Mouse (Mus musculus): ENCODE results near the gene Col17a1. TPM values are rescaled to one million over a fixed set of nuclear protein-coding genes. Genes with fewer than 3 reads are reported as not detected.

Gene Col17a1
- total RNA-seq, 2 experiments from 2014 or later = 0.20 to 0.35 TPM

DNA sequence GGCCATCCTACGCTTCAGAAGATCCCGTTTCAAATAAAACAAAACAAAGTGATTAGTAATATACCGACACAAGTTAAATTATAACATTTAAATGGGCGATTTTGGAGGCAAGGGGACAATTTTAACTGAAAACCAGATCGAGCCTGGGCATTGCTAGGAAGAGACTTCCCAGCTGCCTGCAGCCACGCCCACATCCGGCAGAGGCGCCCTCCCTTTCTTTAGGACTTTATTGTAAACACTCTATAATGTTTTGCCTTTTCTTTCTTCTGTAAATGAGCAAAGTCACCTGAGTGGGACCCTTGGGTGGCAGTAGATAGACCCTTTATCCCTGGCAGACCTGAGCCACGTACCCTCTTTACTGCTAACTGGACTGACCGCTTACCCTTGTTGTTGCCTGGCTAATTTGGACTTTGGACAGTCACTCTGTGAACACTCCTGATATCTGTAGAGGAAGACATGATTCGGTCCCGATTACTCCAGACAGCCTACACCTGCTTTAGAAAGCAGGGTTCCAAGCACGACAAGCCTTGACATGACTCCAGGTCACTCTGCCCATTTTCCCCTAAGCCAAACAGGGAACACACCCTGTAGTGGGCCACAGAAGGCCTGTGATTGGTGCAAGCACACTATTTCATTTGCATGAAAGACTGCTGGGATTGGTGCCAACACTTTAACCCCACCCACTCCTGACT, 13.3 kb upstream of the Col17a1 start:
- TF ChIP-seq CTCF (IDR thresholded peaks at IDR 0.05) = no peak
- no peak overlapping the region for H3K4me3 ChIP-seq
- intact Hi-C loops (cut with DNase I) = no loop called here
- no peak for DNase-seq (ENCODE audit: extremely low spot score in 1 of 2, low spot score in 2 of 2)
- H3K27ac ChIP-seq = no peak overlapping the region

DNA sequence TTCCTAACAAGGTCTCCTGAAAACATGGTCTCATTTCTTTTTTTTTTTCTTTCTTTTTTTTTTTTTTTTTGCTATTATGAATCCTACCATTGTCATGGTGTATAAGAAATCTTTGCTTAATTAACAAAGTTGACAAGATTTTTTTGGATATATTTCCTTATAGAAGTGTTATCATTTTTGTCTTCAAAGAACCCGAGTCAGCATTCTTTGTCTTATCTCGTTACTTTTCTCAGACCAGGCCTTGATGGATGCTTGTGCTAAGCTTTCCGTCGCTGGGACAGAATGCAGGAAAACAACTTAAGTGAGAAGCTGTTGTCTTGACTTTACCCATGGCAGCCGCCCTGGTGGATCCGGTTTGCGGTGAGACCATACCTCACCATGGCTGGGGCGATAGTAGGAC, 8.6 kb upstream of the Col17a1 start:
- DNase-seq (ENCODE audit: extremely low spot score in 1 of 2, low spot score in 2 of 2) = no peak
- TF ChIP-seq CTCF (IDR thresholded peaks at IDR 0.05) = no peak
- H3K27ac ChIP-seq = no peak overlapping the region
- intact Hi-C loops (cut with DNase I) = no loop called here
- no peak overlapping the region for H3K4me3 ChIP-seq

DNA sequence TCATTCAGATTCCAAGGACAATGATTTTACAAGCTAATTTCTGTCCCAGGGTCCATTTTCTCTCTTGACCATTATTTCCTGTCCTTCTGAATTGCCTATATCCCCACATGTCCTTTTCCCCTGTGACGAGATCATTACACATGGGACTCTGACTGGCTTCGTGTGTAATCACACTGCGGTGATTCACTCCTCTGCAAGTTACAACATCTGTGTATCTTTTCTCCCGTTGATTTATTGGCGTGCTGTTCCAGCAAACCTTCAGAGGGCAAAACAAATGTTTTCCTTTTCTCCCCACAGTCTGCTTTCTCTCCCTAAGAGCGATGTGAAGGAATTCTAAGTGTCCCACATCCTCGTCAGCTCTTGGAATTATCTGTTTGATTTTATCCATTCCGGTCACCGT, 7.8 kb upstream of the Col17a1 start:
- intact Hi-C loops (cut with DNase I) = no loop called here
- H3K27ac ChIP-seq = no peak overlapping the region
- DNase-seq (ENCODE audit: extremely low spot score in 1 of 2, low spot score in 2 of 2) = no peak
- no peak overlapping the region for H3K4me3 ChIP-seq
- TF ChIP-seq CTCF (IDR thresholded peaks at IDR 0.05) = no peak

DNA sequence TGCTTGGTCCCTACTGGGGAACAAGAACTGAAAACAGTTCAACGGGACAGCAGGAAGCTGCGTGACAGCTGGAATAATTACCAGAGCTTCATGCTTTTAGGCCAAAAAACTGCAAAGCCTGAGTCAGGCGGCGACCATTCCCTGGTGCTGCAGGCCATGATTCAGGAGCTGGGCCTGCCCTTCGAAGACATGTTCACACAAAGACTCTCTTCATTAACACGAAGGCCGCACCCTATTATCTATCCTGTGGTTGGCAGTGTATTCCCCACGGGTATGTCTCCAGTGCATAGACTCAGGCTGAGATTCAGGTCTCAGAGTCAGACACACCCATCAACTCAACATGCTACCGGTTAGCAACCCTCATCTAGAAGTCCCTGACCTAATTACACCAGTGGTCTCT, 6.4 kb upstream of the Col17a1 start:
- H3K4me3 ChIP-seq = no peak overlapping the region
- no peak overlapping the region for H3K27ac ChIP-seq
- no peak for TF ChIP-seq CTCF (IDR thresholded peaks at IDR 0.05)
- intact Hi-C loops (cut with DNase I) = no loop called here
- no peak for DNase-seq (ENCODE audit: extremely low spot score in 1 of 2, low spot score in 2 of 2)

DNA sequence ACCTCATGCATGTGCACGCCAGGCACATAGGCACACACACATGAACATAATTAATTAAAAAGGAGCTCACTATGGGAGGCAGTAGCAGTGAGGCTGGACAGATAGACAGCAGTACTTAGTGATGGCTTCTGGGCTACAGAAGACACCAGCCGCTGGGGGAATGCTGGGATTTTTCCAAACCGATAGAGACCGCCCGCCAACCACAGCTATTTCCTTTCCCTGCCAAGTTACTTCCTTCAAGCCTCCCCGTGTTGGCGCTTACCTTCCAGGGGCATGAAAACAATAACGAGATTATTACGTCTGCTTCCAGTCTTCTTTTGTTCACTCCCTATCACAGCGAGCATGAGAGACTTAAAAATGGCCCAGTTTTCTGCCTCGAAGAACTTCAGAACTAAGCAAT, 5.2 kb upstream of the Col17a1 start:
- no peak for DNase-seq (ENCODE audit: extremely low spot score in 1 of 2, low spot score in 2 of 2)
- intact Hi-C loops (cut with DNase I) = no loop called here
- H3K4me3 ChIP-seq = no peak overlapping the region
- no peak overlapping the region for H3K27ac ChIP-seq
- TF ChIP-seq CTCF (IDR thresholded peaks at IDR 0.05) = no peak

DNA sequence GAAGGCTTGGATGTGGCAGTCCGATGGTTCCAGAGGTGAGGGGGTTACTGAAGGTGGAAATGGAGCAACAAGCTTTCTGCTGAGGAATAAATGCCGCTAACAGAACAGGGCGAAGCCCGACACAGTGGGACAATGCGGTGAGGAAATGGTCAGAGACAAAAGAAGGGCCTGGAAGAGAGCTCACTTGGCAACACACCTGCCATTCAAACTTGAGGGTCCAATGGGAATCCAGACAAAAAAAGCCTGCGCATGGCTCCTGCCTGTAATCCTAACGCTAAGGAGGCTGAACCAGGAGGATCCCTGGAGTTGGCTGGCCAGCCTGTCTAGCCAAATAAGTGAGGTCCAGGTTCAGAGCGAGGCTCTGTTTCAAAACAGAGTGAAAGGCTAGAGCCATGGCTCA, 4.5 kb upstream of the Col17a1 start:
- TF ChIP-seq CTCF (IDR thresholded peaks at IDR 0.05) = no peak
- no peak overlapping the region for H3K4me3 ChIP-seq
- no peak for DNase-seq (ENCODE audit: extremely low spot score in 1 of 2, low spot score in 2 of 2)
- intact Hi-C loops (cut with DNase I) = no loop called here
- H3K27ac ChIP-seq = no peak overlapping the region

DNA sequence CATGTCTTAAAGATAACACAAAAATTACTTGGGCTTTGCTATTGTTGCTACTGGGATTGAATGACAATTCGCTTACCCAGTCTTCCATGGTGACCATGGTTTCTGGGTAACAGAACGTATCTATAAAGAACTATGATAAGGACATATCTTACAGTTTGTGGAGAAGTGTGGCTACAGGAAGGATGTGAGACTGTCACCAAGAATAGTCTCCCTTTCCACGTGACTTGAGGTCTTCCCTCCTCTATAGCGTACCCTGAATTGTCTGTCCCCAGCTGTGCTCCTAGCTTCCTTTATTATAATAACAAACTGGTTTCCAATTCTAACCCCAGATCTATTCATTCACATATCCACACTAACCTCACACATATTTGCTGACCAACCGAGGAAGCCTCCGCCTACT, 3.8 kb upstream of the Col17a1 start:
- Histone ChIP-seq H3K27ac (no peak overlapping the region), H3K4me3 (no peak overlapping the region)
- no peak for DNase-seq (ENCODE audit: extremely low spot score in 1 of 2, low spot score in 2 of 2)
- TF ChIP-seq CTCF (IDR thresholded peaks at IDR 0.05) = no peak
- intact Hi-C loops (cut with DNase I) = no loop called here

DNA sequence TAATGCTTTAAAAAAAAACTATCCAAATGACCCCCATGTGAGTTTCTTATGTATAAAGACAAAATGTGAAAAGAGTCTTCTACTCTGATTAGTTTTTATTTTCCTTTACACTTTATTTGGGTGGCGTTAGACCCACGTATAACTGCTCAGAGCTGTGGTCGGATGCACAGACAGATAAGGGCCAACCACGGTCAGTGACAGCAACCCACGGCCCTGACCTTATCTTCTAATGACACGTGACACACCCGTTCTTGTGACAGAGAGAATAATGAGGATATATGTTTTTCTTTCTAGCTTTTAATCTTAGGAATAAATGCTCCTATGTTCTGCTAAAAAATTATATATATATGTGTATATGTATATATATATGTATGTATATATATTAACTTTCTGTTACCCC, 2.3 kb downstream of the Col17a1 start:
- no peak for TF ChIP-seq CTCF (IDR thresholded peaks at IDR 0.05)
- no peak for DNase-seq (ENCODE audit: extremely low spot score in 1 of 2, low spot score in 2 of 2)
- Histone ChIP-seq H3K4me3 (no peak overlapping the region), H3K27ac (no peak overlapping the region)
- intact Hi-C loops (cut with DNase I) = no loop called here

DNA sequence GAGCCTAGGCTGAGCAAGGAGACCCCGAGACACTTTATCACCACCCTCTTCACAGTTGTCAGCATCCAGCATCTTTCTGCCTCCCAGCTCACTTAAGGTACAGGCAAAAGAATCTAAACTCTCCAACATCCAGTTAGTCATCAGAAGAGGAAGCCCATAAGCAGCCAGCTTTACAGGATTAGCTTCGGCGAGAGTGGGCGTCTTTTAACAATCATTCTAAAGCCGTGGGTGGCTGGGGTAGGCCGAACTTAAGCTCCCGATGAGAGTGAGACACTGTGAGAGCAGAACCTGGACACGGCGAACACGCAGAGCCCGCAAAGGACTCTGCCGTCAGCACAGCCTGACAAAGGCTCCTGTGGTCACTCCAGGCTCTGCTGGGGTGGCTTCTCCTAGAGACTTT, 13.2 kb downstream of the Col17a1 start:
- intact Hi-C loops (cut with DNase I) = loop anchor here (2.0 kb wide), 1 partner anchor 52 kb away; the partner anchor contains the start of gene Sfr1
- no peak overlapping the region for H3K27ac ChIP-seq
- TF ChIP-seq CTCF (IDR thresholded peaks at IDR 0.05) = no peak
- peak; percentile 50 to 55 for DNase-seq (ENCODE audit: extremely low spot score in 1 of 2, low spot score in 2 of 2)
- no peak overlapping the region for H3K4me3 ChIP-seq

DNA sequence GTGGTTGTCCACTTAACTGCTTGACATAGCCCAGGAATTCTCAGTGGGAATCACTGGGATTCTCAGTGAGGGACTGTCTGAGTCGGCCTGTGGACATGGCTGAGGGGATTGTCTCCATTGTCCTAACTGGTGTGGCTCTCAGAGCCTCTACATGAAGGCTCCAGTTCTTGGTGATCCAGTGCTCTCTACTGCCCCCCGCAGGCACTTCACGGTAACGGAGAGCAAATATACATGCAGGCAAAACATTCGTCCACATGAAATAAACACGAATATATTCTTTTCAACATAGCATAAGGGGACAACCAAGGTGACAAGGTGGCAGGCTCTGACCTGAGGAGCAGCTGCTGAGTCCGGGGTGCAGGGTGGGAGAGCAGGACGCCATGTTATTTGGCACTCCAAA, 17.5 kb downstream of the Col17a1 start:
- TF ChIP-seq CTCF (IDR thresholded peaks at IDR 0.05) = peak; percentile 60
- H3K27ac ChIP-seq = no peak overlapping the region
- no peak overlapping the region for H3K4me3 ChIP-seq
- no peak for DNase-seq (ENCODE audit: extremely low spot score in 1 of 2, low spot score in 2 of 2)
- intact Hi-C loops (cut with DNase I) = no loop called here

DNA sequence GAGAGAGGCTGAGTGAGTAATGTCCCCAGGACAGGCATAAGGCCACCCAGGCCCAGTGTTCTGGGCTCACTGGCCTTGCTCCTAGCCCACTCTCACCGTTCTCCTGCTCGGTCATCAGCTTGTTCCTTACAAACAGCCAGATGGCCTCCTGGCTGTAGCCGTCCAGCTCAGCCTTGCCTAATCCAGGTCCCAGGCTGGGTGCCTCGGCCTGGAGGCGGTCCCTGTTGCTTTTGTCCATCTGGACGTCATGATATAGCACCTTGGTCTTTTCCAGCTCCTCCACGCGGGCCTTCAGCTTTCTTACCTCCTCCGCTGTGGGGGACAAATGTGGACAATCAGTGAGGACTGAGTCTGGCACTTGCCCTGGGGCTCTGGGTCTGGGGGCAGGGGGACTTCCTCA, 23.5 kb downstream of the Col17a1 start:
- intact Hi-C loops (cut with DNase I) = no loop called here

DNA sequence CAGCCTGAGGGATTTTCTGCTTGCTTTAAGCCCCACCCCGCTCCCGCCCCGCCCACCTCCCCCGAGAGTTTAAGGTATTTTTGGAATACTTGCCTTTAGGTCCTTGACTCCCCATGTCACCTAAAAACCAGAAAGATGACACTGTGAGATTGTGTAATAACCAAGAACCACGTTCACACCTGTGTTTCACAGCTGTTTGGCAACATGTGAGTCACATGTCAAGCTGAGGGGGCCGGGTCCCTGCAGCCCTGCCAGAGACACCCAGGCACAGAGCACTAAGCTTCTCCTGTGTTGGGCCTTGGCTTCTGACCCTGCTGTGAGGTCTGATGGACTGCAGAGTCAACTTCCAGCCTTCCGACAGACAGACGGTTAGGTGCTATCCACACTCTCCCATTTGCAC, 24.3 kb downstream of the Col17a1 start:
- Histone ChIP-seq H3K4me3 (no peak overlapping the region), H3K27ac (no peak overlapping the region)
- intact Hi-C loops (cut with DNase I) = no loop called here
- no peak for TF ChIP-seq CTCF (IDR thresholded peaks at IDR 0.05)
- no peak for DNase-seq (ENCODE audit: extremely low spot score in 1 of 2, low spot score in 2 of 2)

More for the DNA sequence above, 23.5 kb downstream of the Col17a1 start:
- Histone ChIP-seq H3K4me3 (no peak overlapping the region), H3K27ac (no peak overlapping the region)
- DNase-seq (ENCODE audit: extremely low spot score in 1 of 2, low spot score in 2 of 2) = no peak
- TF ChIP-seq CTCF (IDR thresholded peaks at IDR 0.05) = no peak

DNA sequence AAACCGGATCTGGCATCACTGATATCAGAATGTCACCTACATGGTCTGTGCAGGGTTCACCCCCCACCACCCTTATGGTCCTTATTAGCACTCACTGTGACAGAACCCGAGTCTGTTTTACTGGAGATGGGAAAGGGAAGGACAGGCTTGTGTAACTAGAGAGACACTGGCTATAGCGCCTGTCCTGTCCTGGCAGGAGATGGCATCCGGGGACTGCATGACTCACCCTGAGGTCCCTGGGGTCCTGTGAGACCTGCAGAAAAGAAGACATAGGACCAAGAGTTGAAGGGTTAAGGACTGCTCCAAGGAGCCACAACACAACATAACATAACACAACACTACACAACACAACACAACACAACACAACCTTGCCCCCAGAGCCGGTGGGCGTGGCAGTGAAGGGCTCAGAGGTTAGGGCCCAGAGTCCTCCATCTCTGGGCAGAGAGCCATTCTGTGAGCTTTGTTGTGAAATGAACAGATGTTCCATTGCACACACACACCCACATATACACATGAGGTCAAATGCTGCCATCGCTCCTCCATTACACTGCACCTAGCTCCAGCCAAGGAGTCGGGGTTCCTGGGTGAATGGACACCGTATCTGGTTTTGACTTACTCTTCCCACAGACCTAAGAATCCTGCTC, 32.0 kb downstream of the Col17a1 start:
- TF ChIP-seq CTCF (IDR thresholded peaks at IDR 0.05) = no peak
- intact Hi-C loops (cut with DNase I) = loop anchor here (1.0 to 5.0 kb wide), 4 partner anchors 73 to 272 kb away; no protein-coding TSS in a partner anchor
- no peak overlapping the region for H3K27ac ChIP-seq
- H3K4me3 ChIP-seq = no peak overlapping the region
- no peak for DNase-seq (ENCODE audit: extremely low spot score in 1 of 2, low spot score in 2 of 2)

All from left cerebral cortex, adult 2 months (tissue).